Mouse (Mus musculus): ENCODE measurements at regions not wholly inside any gene's neighbourhood (a gene's known extent, or its start where the extent isn't known, plus 50 kb on each side); places are given as distances from the start of the nearest gene placed in this dataset.

DNA sequence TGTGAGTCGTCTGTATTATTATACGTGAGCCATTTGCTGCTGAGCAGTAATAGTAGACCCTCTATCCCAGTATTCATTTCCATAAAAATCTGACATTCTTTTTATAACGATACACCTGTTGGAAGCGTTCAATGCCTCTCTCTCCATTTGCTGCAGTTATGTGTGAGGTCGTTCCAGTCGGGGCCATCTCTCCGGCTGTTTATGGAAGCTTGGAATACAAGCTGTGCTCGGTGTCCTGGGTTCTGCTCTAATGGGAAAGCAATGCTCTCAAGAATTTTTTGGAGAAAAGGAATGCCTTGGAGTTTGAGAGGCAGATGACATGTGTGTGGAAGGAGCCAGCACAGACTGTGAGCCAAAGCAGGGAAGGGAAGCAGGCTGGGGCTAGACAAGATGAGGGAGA lies 414.1 kb downstream of the Lmo4 start:
- no peak for TF ChIP-seq POLR2A (IDR thresholded peaks at IDR 0.05; ENCODE audit: low read depth, low read length)
- no peak for TF ChIP-seq CTCF (IDR thresholded peaks at IDR 0.05; ENCODE audit: extremely low read depth, insufficient read length, insufficient replicate concordance, low read depth, low read length)

Measured in small intestine, adult 2 months (tissue).